Mouse (Mus musculus): ENCODE results near the gene Mmp14. TPM values are rescaled to one million over a fixed set of nuclear protein-coding genes. Genes with fewer than 3 reads are reported as not detected.

Gene Mmp14
- polyA plus RNA-seq, 1 experiment: not detected

DNA sequence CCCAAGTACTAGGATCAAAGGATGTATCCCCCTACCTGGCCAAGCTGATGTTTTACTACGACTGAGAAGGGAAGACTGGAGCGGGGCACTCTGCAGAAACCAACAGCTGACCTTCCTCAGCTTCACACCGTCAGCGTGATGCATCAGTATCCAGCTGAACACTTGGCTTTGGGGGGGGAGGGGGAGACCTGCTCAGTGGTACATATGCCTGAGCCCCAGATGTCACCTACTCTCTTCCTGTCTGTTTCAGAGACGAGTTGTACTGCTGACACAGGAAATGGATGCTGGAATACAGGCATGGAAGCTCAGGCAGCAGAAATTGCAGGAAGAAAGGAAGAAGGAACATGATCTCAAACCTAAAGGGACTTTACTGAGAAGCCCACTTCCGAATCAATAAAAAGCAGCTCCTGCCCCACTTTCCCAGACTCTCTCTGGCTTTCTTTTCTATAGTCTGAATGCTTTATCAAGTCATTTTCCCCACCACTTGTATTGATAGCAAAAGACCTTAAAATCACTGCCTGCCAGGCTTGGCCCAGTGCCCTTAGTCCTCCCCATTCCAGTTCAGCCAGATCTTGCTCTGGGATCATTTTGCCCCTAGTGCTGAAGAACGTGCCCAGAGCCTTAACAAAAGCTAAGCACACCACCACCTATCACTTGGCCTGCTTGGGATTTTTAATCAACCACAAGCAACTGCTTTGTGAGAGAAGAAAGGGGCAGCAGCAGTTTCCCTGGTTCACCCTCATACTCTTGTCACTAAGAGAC, 1.9 kb upstream of the Mmp14 start:
- Histone ChIP-seq H3K27ac (ENCODE audit: insufficient read depth, low read depth, low read length) (no peak overlapping the region), H3K4me3 (ENCODE audit: insufficient read depth, low read depth, low read length) (no peak overlapping the region), H3K4me1 (ENCODE audit: control insufficient read depth, insufficient read depth, low read length) (peaks cover 18% of the 10 kb centered on the region)
- WGBS: 53% methylated on average over 7 of the region's 7 CpGs
- no peak for TF ChIP-seq POLR2A (IDR thresholded peaks at IDR 0.05; ENCODE audit: insufficient read depth, low read depth, low read length)
- TF ChIP-seq CTCF (IDR thresholded peaks at IDR 0.05; ENCODE audit: insufficient read depth, low read depth, low read length): no peak

- Histone ChIP-seq H3K4me3 (ENCODE audit: insufficient read depth, low read depth, low read length) (peak overlapping the region; percentile 46; the same call in 1 of the 2 replicates), H3K4me1 (ENCODE audit: control insufficient read depth, insufficient read depth, low read length) (peaks cover 18% of the 10 kb centered on the region), H3K27ac (ENCODE audit: insufficient read depth, low read depth, low read length) (peak overlapping the region; percentile 16; the same call in 1 of the 2 replicates)
- 43% methylated on average over 18 of the region's 18 CpGs for WGBS
- TF ChIP-seq CTCF (IDR thresholded peaks at IDR 0.05; ENCODE audit: insufficient read depth, low read depth, low read length) (no peak), POLR2A (IDR thresholded peaks at IDR 0.05; ENCODE audit: insufficient read depth, low read depth, low read length) (no peak)
Observed at GRCm38 (mm10) chr14:54430406-54431145, 836 bp upstream of the Mmp14 start.

- Histone ChIP-seq H3K4me3 (ENCODE audit: insufficient read depth, low read depth, low read length) (peak overlapping the region; percentile 46), H3K27ac (ENCODE audit: insufficient read depth, low read depth, low read length) (peak overlapping the region; percentile 26; the same call in 1 of the 2 replicates), H3K4me1 (ENCODE audit: control insufficient read depth, insufficient read depth, low read length) (peaks cover 18% of the 10 kb centered on the region)
- WGBS: 7% methylated on average over 54 of the region's 54 CpGs
- TF ChIP-seq CTCF (IDR thresholded peaks at IDR 0.05; ENCODE audit: insufficient read depth, low read depth, low read length) (no peak), POLR2A (IDR thresholded peaks at IDR 0.05; ENCODE audit: insufficient read depth, low read depth, low read length) (no peak)
Observed at GRCm38 (mm10) chr14:54432078-54432836, 845 bp downstream of the Mmp14 start.

GRCm38 (mm10) chr14:54432837-54433830, 1.7 kb downstream of the Mmp14 start:
- Histone ChIP-seq H3K27ac (ENCODE audit: insufficient read depth, low read depth, low read length) (peak overlapping the region; percentile 23; the same call in 1 of the 2 replicates), H3K4me1 (ENCODE audit: control insufficient read depth, insufficient read depth, low read length) (peaks cover 18% of the 10 kb centered on the region), H3K4me3 (ENCODE audit: insufficient read depth, low read depth, low read length) (peak overlapping the region; percentile 46)
- no peak for TF ChIP-seq POLR2A (IDR thresholded peaks at IDR 0.05; ENCODE audit: insufficient read depth, low read depth, low read length)
- no peak for TF ChIP-seq CTCF (IDR thresholded peaks at IDR 0.05; ENCODE audit: insufficient read depth, low read depth, low read length)
- 38% methylated on average over 17 of the region's 17 CpGs for WGBS

GRCm38 (mm10) chr14:54433941-54434531, 2.6 kb downstream of the Mmp14 start:
- Histone ChIP-seq H3K4me3 (ENCODE audit: insufficient read depth, low read depth, low read length) (no peak overlapping the region), H3K4me1 (ENCODE audit: control insufficient read depth, insufficient read depth, low read length) (peaks cover 18% of the 10 kb centered on the region), H3K27ac (ENCODE audit: insufficient read depth, low read depth, low read length) (no peak overlapping the region)
- TF ChIP-seq CTCF (IDR thresholded peaks at IDR 0.05; ENCODE audit: insufficient read depth, low read depth, low read length): no peak
- TF ChIP-seq POLR2A (IDR thresholded peaks at IDR 0.05; ENCODE audit: insufficient read depth, low read depth, low read length): no peak
- 61% methylated on average over 12 of the region's 12 CpGs for WGBS

DNA sequence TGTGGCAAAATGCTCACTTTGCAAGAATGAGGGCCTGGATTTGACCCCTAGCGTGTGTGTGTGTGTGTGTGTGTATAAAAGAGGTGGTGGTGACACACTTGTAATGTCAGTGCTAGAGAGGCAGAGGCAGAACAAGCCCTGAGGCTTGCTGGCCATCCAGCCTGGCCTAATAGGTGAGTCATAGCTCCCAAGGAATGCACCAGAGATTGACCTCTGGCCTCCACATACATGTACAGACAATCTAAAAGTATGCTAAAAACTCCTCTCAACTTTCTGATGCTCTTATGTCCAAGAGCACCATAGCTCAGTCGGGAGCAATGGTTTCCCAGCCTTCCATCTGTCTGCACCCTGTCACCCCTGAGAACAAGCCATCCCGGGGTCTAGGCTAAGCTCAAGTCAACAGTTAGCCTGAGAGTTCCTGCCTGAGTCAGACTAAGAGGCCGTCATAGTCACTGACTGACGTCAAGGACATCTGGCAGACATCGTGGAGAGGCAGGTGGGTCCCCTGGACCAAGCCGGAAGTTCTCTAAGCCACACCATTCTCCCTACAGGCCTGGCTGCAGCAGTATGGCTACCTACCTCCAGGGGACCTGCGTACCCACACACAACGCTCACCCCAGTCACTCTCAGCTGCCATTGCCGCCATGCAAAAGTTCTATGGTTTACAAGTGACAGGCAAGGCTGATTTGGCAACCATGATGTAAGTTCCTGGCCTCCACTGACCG, 3.9 kb downstream of the Mmp14 start:
- peaks cover 22% of the 10 kb centered on the region for H3K4me1 ChIP-seq (ENCODE audit: control insufficient read depth, insufficient read depth, low read length)
- 82% methylated on average over 11 of the region's 11 CpGs for WGBS
- no peak for TF ChIP-seq CTCF (IDR thresholded peaks at IDR 0.05; ENCODE audit: insufficient read depth, low read depth, low read length)
- no peak for TF ChIP-seq POLR2A (IDR thresholded peaks at IDR 0.05; ENCODE audit: insufficient read depth, low read depth, low read length)

GRCm38 (mm10) chr14:54439155-54439554, 7.7 kb downstream of the Mmp14 start:
- Histone ChIP-seq H3K27ac (ENCODE audit: insufficient read depth, low read depth, low read length) (no peak overlapping the region), H3K4me3 (ENCODE audit: insufficient read depth, low read depth, low read length) (no peak overlapping the region), H3K4me1 (ENCODE audit: control insufficient read depth, insufficient read depth, low read length) (peaks cover 19% of the 10 kb centered on the region; the same call in 1 of the 2 replicates)
- WGBS: 82% methylated on average over 12 of the region's 12 CpGs
- TF ChIP-seq POLR2A (IDR thresholded peaks at IDR 0.05; ENCODE audit: insufficient read depth, low read depth, low read length) (no peak), CTCF (IDR thresholded peaks at IDR 0.05; ENCODE audit: insufficient read depth, low read depth, low read length) (no peak)

More for the DNA sequence above, 3.9 kb downstream of the Mmp14 start:
- Histone ChIP-seq H3K4me3 (ENCODE audit: insufficient read depth, low read depth, low read length) (no peak overlapping the region), H3K27ac (ENCODE audit: insufficient read depth, low read depth, low read length) (no peak overlapping the region)
